Mouse (Mus musculus) CD4-positive, CD25-positive, alpha-beta regulatory T cell, adult 2 months (primary cell): ENCODE measurements around the gene Gm49321.

Source experiments
- DNase-seq: peaks from one replicate; pipeline ENCODE4 v3.0.0-alpha.2; 2012; ENCODE audit warnings: low read depth, low spot score

The Gm49321 gene

DNA sequence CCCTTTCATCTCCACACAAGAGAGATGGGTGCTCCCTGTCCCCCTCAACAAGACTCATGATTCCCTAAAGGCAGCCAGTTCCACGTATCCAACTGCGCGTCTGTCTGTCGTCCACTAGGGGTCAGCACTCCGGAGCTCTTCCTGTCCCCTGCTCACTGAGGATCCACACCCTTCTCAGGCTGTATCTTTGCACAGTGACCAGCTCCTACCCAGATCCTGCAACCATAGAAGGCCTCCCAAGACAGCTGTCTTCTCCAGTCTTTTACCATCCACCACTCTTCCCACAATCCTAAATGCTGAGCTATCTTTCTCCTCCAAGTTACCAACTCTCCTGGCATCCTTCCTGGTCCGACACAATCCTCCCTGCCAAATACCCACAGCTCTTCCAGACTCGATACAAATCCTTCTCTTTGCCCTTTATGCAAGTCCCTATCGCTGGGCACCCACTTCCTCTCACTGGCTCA lies 72.0 kb downstream of the Gm49321 start:
- peak; percentile 70 for DNase-seq

DNA sequence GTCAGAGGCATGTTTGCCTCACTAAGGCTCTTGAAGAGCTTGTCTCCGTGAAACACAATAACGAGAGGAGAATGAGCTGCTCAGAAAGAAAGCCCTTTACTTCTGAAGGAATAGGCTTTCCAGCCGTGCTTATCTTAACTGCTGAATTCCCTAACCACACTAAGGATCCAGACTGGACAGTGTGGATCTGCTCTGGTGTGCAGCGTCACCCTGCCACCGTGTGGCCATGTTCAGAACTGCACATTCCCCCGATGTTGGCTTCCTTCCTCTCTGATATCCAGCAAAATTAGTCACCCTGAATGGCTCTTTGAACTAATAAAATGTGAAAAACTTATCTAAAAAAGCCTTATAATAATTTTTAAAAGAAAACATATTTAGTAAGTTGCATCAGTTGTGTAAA lies 76.3 kb downstream of the Gm49321 start:
- peak; percentile 73 for DNase-seq

- DNase-seq: peak; percentile 47
These were observed 77.4 kb downstream of the Gm49321 start for GRCm38 (mm10) chr12:74014739-74015270.

GRCm38 (mm10) chr12:74015491-74015890 lies 78.0 kb downstream of the Gm49321 start:
- no peak for DNase-seq
